Comparison of ENCODE assay signal across 19 mouse cellular contexts in the genomic region with DNA sequence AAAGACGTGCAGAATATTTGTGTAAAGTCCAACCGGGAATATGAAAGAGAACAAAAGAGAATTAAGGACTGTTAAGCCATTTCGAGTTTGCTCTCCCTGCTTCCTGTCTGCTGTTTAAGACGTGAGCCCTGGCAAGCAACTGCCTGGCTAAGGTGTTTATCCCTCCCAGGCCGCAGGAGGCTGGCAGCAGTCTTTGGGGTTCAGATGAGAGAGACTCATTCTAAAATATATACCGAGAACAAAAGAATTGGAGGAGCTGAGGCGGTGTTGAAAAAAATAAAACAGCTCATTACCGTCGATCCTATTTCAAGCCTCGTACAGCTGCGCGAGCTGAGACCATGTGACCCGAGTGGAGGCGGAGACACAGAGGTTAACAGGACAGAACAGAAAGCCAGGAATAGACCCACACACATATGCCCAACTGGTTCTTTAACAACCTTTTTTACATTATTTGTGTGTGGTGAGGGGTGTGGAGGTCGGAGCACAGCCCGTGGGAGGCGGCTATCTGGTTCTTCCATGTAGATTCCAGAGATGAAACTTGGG. TPM values are rescaled to one million over a fixed set of nuclear protein-coding genes. Genes with fewer than 3 reads are reported as not detected.
DNase-seq lines count a peak whose midpoint lies in the region; ATAC-seq and TF ChIP-seq lines count a peak whose summit lies in the region.
"Had no signal": no experiment of that assay in that cellular context is flagged by ENCODE, and none has a peak within 500 bp of the region (broad histone marks: within the 10 kb centered on the region; RNA-seq: fewer than 3 reads in every experiment).

No protein-coding gene starts in this region.

- H3K4me3 ChIP-seq in heart, postnatal 0 days (ENCODE audit: low read depth, low read length) = no peak overlapping the region
- no peak overlapping the region for H3K4me3 ChIP-seq in embryonic facial prominence, embryonic 14.5 days (ENCODE audit: low read depth, low read length)
- H3K4me3 ChIP-seq in stomach, postnatal 0 days (ENCODE audit: low read depth, low read length) = no peak overlapping the region
- H3K4me3 ChIP-seq: hindbrain, embryonic 13.5 days; liver, embryonic 12.5 days; midbrain, embryonic 15.5 days; neural tube, embryonic 13.5 days had no signal

- no peaks in the 10 kb centered on the region for H3K4me1 ChIP-seq in heart, postnatal 0 days (ENCODE audit: control insufficient read depth, insufficient read depth)
- no peaks in the 10 kb centered on the region for H3K4me1 ChIP-seq in embryonic facial prominence, embryonic 14.5 days (ENCODE audit: control insufficient read depth, insufficient read depth, low read length)
- H3K4me1 ChIP-seq in stomach, postnatal 0 days (replicated peaks; ENCODE audit: control insufficient read depth, insufficient read depth) = no peaks in the 10 kb centered on the region
- H3K4me1 ChIP-seq: hindbrain, embryonic 13.5 days; liver, embryonic 12.5 days; midbrain, embryonic 15.5 days; neural tube, embryonic 13.5 days had no signal

- peak; percentile 13 for DNase-seq in heart, postnatal 0 days (ENCODE audit: low spot score)
- DNase-seq in heart, adult 9 months (ENCODE audit: low spot score in 2 of 2) = no peak
- peak; percentile 22 to 27 for DNase-seq in right cerebral cortex, adult 2 months (ENCODE audit: low spot score in 2 of 2)
- DNase-seq in right cerebral cortex, postnatal 25 days = no peak
- peak; percentile 56 for DNase-seq in embryonic facial prominence, embryonic 14.5 days (ENCODE audit: low spot score)
- DNase-seq in stomach, postnatal 0 days (ENCODE audit: low spot score) = no peak
- no peak for DNase-seq in lung, postnatal 14 days
- DNase-seq in spleen, postnatal 10 days (ENCODE audit: low spot score in 2 of 2) = no peak
- DNase-seq: adrenal gland, adult 2 months; cerebellum, postnatal 10 days; kidney, adult 8-10 months; lung, postnatal 4 days; retina, postnatal 1 day had no signal

- H3K27ac ChIP-seq in heart, postnatal 0 days (ENCODE audit: low read depth) = no peak overlapping the region
- peak overlapping the region; percentile 56; the same call in 1 of the 2 replicates for H3K27ac ChIP-seq in embryonic facial prominence, embryonic 14.5 days (replicated peaks; ENCODE audit: low read depth, low read length)
- H3K27ac ChIP-seq in stomach, postnatal 0 days (replicated peaks) = no peak overlapping the region
- H3K27ac ChIP-seq: hindbrain, embryonic 13.5 days; liver, embryonic 12.5 days; midbrain, embryonic 15.5 days; neural tube, embryonic 13.5 days had no signal

- no peak overlapping the region for H3K9ac ChIP-seq in heart, postnatal 0 days (replicated peaks; ENCODE audit: low read depth, low read length)
- no peak overlapping the region for H3K9ac ChIP-seq in embryonic facial prominence, embryonic 14.5 days (ENCODE audit: low read depth, low read length)
- H3K9ac ChIP-seq in stomach, postnatal 0 days (ENCODE audit: low read length) = no peak overlapping the region
- H3K9ac ChIP-seq: hindbrain, embryonic 13.5 days; liver, embryonic 12.5 days; midbrain, embryonic 15.5 days; neural tube, embryonic 13.5 days had no signal

- WGBS in heart, postnatal 0 days = 49% methylated on average over 17 of the region's 17 CpGs
- 46% methylated on average over 17 of the region's 17 CpGs for WGBS in embryonic facial prominence, embryonic 14.5 days
- WGBS in stomach, postnatal 0 days = 53% methylated on average over 17 of the region's 17 CpGs

- H3K27me3 ChIP-seq in heart, postnatal 0 days (ENCODE audit: control insufficient read depth, insufficient read depth, low read length) = no peaks in the 10 kb centered on the region
- H3K27me3 ChIP-seq in embryonic facial prominence, embryonic 14.5 days (replicated peaks; ENCODE audit: control insufficient read depth, insufficient read depth, low read length) = no peaks in the 10 kb centered on the region
- H3K27me3 ChIP-seq in stomach, postnatal 0 days (ENCODE audit: control insufficient read depth, insufficient read depth, low read length) = no peaks in the 10 kb centered on the region
- H3K27me3 ChIP-seq: liver, embryonic 12.5 days; midbrain, embryonic 15.5 days; neural tube, embryonic 13.5 days; Patski had no signal

- no peak overlapping the region for H3K4me2 ChIP-seq in heart, postnatal 0 days (ENCODE audit: low read depth, low read length)
- 0 out of 2 replicates have a peak overlapping the region, but pooled peaks have one; percentile 11 for H3K4me2 ChIP-seq in embryonic facial prominence, embryonic 14.5 days (ENCODE audit: low read depth, low read length)
- 0 out of 2 replicates have a peak overlapping the region, but pooled peaks have one; percentile 14 for H3K4me2 ChIP-seq in stomach, postnatal 0 days (replicated peaks; ENCODE audit: low read depth)
- H3K4me2 ChIP-seq: hindbrain, embryonic 13.5 days; liver, embryonic 12.5 days; midbrain, embryonic 15.5 days; neural tube, embryonic 13.5 days had no signal

- peak; percentile 41; the same call in 1 of the 2 replicates for ATAC-seq in heart, postnatal 0 days (ENCODE audit: insufficient read depth, low read depth)
- ATAC-seq in embryonic facial prominence, embryonic 14.5 days (ENCODE audit: low read depth) = peak; percentile 63
- ATAC-seq in stomach, postnatal 0 days (ENCODE audit: low FRiP score, low TSS enrichment) = no peak
- ATAC-seq: CD4-positive, CD25-positive, alpha-beta regulatory T cell, adult 4 months; liver, embryonic 12.5 days; midbrain, embryonic 15.5 days; Patski had no signal

- TF ChIP-seq CTCF in heart, postnatal 0 days (IDR thresholded peaks at IDR 0.05; ENCODE audit: low read depth) = no peak
- no peak for TF ChIP-seq CTCF in stomach, postnatal 0 days (IDR thresholded peaks at IDR 0.05; ENCODE audit: low read depth)

- no peak for TF ChIP-seq EP300 in heart, postnatal 0 days (IDR thresholded peaks at IDR 0.05; ENCODE audit: low read depth)
- no peak for TF ChIP-seq EP300 in stomach, postnatal 0 days (optimal IDR thresholded peaks at IDR 0.05)

- no peaks in the 10 kb centered on the region for H3K36me3 ChIP-seq in heart, postnatal 0 days (replicated peaks; ENCODE audit: control insufficient read depth, insufficient read depth, low read length)
- no peaks in the 10 kb centered on the region for H3K36me3 ChIP-seq in embryonic facial prominence, embryonic 14.5 days (ENCODE audit: control insufficient read depth, insufficient read depth, low read length)
- no peaks in the 10 kb centered on the region for H3K36me3 ChIP-seq in stomach, postnatal 0 days (ENCODE audit: control insufficient read depth, insufficient read depth, low read length)
- H3K36me3 ChIP-seq: hindbrain, embryonic 13.5 days; liver, embryonic 12.5 days; midbrain, embryonic 15.5 days; neural tube, embryonic 13.5 days had no signal

- no peaks in the 10 kb centered on the region for H3K9me3 ChIP-seq in heart, postnatal 0 days (replicated peaks; ENCODE audit: control insufficient read depth, low read length)
- H3K9me3 ChIP-seq in embryonic facial prominence, embryonic 14.5 days (ENCODE audit: control insufficient read depth, low read length) = 0 out of 2 replicates have a peak, but pooled peaks cover 6% of the 10 kb centered on the region
- H3K9me3 ChIP-seq in stomach, postnatal 0 days (ENCODE audit: control insufficient read depth, low read length) = no peaks in the 10 kb centered on the region
- H3K9me3 ChIP-seq: hindbrain, embryonic 13.5 days; liver, embryonic 12.5 days; midbrain, embryonic 15.5 days; neural tube, embryonic 13.5 days had no signal

RNA-seq across cellular contexts. Expression of a gene that starts 9.0 kb away (rescaled TPM):
- 6.0 and 9.6 TPM in 2 replicates for total RNA-seq in heart, postnatal 0 days (2014; rRNA removed; ENCODE audit: low replicate concordance)
- polyA plus RNA-seq in heart, postnatal 0 days (2015; fragmentation: Nextera tagmentation; extraction: Ambion mirVana) = 5.2 and 5.5 TPM in 2 replicates
- polyA plus RNA-seq in embryonic facial prominence, embryonic 14.5 days (2014; fragmentation: Nextera tagmentation; extraction: Ambion mirVana) = 10.8 and 13.7 TPM in 2 replicates
- 3.5 and 3.8 TPM in 2 replicates for polyA plus RNA-seq in stomach, postnatal 0 days (2015; fragmentation: Nextera tagmentation; extraction: Ambion mirVana)

Comparison
In these comparisons a context has a peak if more than half of its experiments do, and no peak if none do; other contexts are left out.
1. DNase-seq: peak in heart, postnatal 0 days (single experiment), right cerebral cortex, adult 2 months (2 of 2) and embryonic facial prominence, embryonic 14.5 days (single experiment); none in heart, adult 9 months (0 of 2), right cerebral cortex, postnatal 25 days (single experiment), stomach, postnatal 0 days (single experiment), lung, postnatal 14 days (single experiment) and spleen, postnatal 10 days (0 of 2).